Mouse (Mus musculus) midbrain, embryonic 12.5 days (tissue): ENCODE data around the gene Stoml3. TPM values are rescaled to one million over a fixed set of nuclear protein-coding genes. Genes with fewer than 3 reads are reported as not detected.

Experiments used
- ATAC-seq: fragments of 200-750 bp; cut with Nextera tagmentation; 2 replicates; pipeline ENCODE4 v1.8.0; 2017; ENCODE audit warnings: low read depth, moderate TSS enrichment, moderate library complexity; ENCODE audit not compliant: low FRiP score
- H3K27ac ChIP-seq: fragments of 300-500 bp; sonication (generic); replicated peaks from 2 replicates; pipeline ENCODE4 v1.5.1; 2016; ENCODE audit warnings: mild to moderate bottlenecking
- H3K27me3 ChIP-seq: fragments of 300-500 bp; sonication (generic); 2 replicates; pipeline ENCODE4 v1.6.1; 2016; ENCODE audit warnings: mild to moderate bottlenecking
- H3K36me3 ChIP-seq: fragments of 300-500 bp; sonication (generic); 2 replicates; pipeline ENCODE4 v1.6.1; 2016
- H3K4me1 ChIP-seq: fragments of 300-500 bp; sonication (generic); 2 replicates; pipeline ENCODE4 v1.6.1; 2016
- H3K4me2 ChIP-seq: fragments of 300-500 bp; sonication (generic); replicated peaks from 2 replicates; pipeline ENCODE4 v1.6.1; 2016; ENCODE audit warnings: mild to moderate bottlenecking, moderate library complexity
- H3K4me3 ChIP-seq: fragments of 300-500 bp; sonication (generic); 2 replicates; pipeline ENCODE4 v1.5.1; 2016; ENCODE audit warnings: mild to moderate bottlenecking
- H3K9ac ChIP-seq: fragments of 300-500 bp; sonication (generic); replicated peaks from 2 replicates; pipeline ENCODE4 v1.6.1; 2016; ENCODE audit warnings: mild to moderate bottlenecking, moderate library complexity
- H3K9me3 ChIP-seq: fragments of 300-500 bp; sonication (generic); 2 replicates; pipeline ENCODE4 v1.6.1; 2016; ENCODE audit warnings: mild to moderate bottlenecking
- WGBS: fragments of 180-500 bp; shearing (Covaris S2); methylation state at CpG from one replicate; pipeline ENCODE4 v1.1.7; 2016; 5-methylcytosine and 5-hydroxymethylcytosine counted together
- polyA plus RNA-seq: library from polyadenylated mRNA; unstranded; fragments of >200 nt; fragmentation: Nextera tagmentation; extraction: Ambion mirVana; gene quantifications from 2 replicates; pipeline ENCODE4 v1.2.1, GENCODE M21; 2016

The Stoml3 gene
- not detected in 2 replicates for polyA plus RNA-seq

DNA sequence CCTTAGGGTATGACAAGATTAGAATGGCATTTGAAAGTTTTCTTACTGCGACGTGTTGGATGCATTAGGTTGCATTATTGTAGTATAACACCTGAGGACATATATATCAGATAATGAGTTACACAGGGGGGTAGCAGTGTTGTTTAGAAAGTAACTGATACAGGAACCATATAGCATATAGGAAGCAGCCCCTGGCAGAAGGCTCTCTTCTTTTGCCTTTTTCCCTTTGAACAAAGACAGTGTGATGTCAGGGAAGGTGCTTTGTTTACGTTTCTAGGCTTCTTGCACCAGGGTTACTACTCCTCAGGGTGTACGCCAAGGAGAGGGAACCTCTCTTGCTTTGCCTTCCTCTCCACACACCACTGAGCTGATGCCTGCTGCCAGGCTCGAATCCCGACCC is at the start of gene Stoml3:
Gene Stoml3 (plus strand): TSS at position 301 of the 400 bp plus-strand sequence.
- no peak for ATAC-seq
- H3K27ac ChIP-seq, result no peak within 1 kb of the TSS

DNA sequence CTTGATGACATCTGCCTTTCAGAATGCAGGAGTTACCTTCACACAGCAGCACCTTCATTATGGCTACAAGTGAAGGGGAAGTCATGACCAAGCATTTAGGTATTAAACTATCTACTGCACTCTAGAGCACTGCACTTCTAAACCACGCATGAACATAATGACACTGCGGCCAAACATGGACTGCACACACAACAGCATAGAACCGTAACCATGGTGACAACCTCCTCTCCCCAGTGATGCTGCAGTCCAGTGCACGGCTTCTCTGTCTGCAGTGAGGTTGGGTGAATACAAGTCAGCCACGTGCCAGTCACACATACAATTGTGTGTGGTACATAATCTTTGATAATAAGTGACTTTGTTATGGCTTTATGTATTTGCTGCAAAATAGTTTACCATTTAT is 42.9 kb upstream of the Stoml3 start:
- 55% methylated on average over 5 of the region's 5 CpGs for WGBS
- Histone ChIP-seq H3K9ac (no peak overlapping the region), H3K4me2 (no peak overlapping the region), H3K27me3 (no peaks in the 10 kb centered on the region), H3K4me3 (no peak overlapping the region), H3K27ac (no peak overlapping the region), H3K9me3 (no peaks in the 10 kb centered on the region), H3K4me1 (peaks cover 4% of the 10 kb centered on the region; the same call in 1 of the 2 replicates), H3K36me3 (peaks cover 9% of the 10 kb centered on the region; the same call in 1 of the 2 replicates)
- peak; percentile 54; the same call in 1 of the 2 replicates for ATAC-seq

More for the DNA sequence above, at the start of gene Stoml3:
- no peaks in the 10 kb centered on the region for H3K27me3 ChIP-seq
- no peaks in the 10 kb centered on the region for H3K4me1 ChIP-seq
- H3K4me2 ChIP-seq, result no peak within 1 kb of the TSS
- no peak within 1 kb of the TSS for H3K9ac ChIP-seq
- H3K4me3 ChIP-seq, result no peak within 1 kb of the TSS
- no peaks in the 10 kb centered on the region for H3K9me3 ChIP-seq
- WGBS, result 77% methylated on average over 6 of the region's 6 CpGs
- H3K36me3 ChIP-seq, result no peaks in the 10 kb centered on the region

DNA sequence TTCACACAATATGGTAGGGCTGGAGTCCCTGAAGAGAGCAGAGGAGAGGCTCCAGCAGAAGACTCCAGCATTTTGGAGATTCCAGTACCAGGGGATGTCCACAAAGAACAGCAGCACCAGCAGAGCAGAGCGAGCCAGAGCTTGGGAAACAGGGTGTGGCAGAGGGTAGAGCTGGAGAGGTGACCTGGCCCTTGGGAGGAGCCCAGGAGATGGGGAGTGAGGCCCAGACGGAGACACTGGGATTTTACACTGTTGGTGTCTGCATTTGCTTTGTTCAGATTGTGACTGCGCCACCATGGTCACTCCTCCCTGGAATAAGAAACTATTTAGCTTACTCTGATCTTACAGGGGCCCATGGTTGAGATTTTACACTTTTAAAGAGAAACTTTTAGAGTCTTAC is 41.7 kb upstream of the Stoml3 start:
- Histone ChIP-seq H3K27me3 (no peaks in the 10 kb centered on the region), H3K4me3 (no peak overlapping the region), H3K36me3 (peaks cover 22% of the 10 kb centered on the region), H3K4me2 (no peak overlapping the region), H3K27ac (no peak overlapping the region), H3K4me1 (peaks cover 4% of the 10 kb centered on the region; the same call in 1 of the 2 replicates), H3K9me3 (no peaks in the 10 kb centered on the region), H3K9ac (no peak overlapping the region)
- ATAC-seq, result no peak
- 77% methylated on average over 3 of the region's 3 CpGs for WGBS

DNA sequence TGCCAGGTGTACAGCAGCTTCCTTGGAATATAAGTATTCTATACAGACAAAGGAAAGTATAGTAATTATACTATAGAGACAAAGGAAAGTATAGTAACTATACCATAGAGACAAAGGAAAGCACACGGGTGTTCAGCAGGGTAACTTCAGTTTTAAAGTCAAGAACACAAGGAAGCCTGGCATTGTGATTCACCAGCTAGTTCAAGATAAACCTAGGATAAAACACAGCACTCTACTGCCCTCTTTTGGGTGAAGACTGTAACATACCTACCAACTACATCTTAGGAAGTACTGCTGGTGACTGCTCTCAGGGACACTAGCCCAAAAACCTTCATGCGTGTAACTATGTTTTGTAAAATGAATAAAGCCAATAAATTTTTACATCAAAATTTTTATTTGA is 40.2 kb upstream of the Stoml3 start:
- H3K27ac ChIP-seq, result no peak overlapping the region
- no peaks in the 10 kb centered on the region for H3K9me3 ChIP-seq
- ATAC-seq, result peak; percentile 6; the same call in 1 of the 2 replicates
- H3K36me3 ChIP-seq, result peaks cover 36% of the 10 kb centered on the region
- H3K9ac ChIP-seq, result no peak overlapping the region
- H3K4me3 ChIP-seq, result no peak overlapping the region
- H3K27me3 ChIP-seq, result no peaks in the 10 kb centered on the region
- H3K4me2 ChIP-seq, result no peak overlapping the region
- WGBS, result 31% methylated on average over 2 of the region's 2 CpGs
- peaks cover 4% of the 10 kb centered on the region; the same call in 1 of the 2 replicates for H3K4me1 ChIP-seq

DNA sequence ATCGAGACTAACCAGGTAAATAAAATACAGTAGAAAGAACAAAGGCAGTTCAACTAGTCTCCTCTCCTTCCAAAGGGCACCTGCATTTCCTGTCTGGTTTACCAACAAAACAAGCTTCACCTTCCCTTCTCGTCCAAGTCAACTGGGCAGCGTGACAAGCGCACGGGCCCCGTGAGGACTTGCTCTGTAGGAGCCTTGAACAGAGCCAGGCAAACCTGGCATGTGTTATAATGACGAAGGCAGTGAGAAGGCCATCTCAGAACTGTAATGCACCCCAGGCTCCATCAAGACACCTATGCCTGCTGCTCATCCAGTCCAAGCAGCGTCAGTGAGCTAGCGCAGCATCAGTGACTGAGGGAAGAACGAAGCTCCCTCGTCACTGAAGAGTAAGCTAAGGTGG is 37.8 kb upstream of the Stoml3 start:
- ATAC-seq, result no peak
- H3K36me3 ChIP-seq, result peaks cover 60% of the 10 kb centered on the region
- H3K27ac ChIP-seq, result no peak overlapping the region
- no peak overlapping the region for H3K9ac ChIP-seq
- H3K4me1 ChIP-seq, result no peaks in the 10 kb centered on the region
- WGBS, result 94% methylated on average over 11 of the region's 11 CpGs
- H3K4me3 ChIP-seq, result no peak overlapping the region
- no peak overlapping the region for H3K4me2 ChIP-seq
- H3K27me3 ChIP-seq, result no peaks in the 10 kb centered on the region
- no peaks in the 10 kb centered on the region for H3K9me3 ChIP-seq

DNA sequence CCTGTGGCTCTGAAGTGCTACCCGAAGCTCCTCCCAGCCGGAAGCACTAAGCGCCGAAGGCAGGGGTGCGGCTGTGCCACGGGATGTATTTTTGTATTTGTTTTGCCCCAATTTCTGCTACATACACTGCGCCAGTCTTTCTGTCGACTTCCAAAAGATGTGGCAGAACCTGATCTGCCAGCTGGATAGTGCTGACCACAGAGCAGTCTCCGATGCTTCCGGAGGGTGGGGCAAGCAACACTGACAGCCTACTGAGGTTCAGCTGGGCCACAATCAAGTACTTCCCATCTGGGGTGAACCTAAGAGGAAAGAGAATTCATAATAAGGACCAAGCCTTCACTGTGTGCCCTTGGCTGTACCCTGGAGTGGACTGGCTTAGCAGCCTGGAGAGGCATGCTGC is 36.1 kb upstream of the Stoml3 start:
- peaks cover 77% of the 10 kb centered on the region for H3K36me3 ChIP-seq
- ATAC-seq, result no peak
- H3K4me2 ChIP-seq, result no peak overlapping the region
- H3K9ac ChIP-seq, result no peak overlapping the region
- WGBS, result 93% methylated on average over 10 of the region's 10 CpGs
- H3K4me3 ChIP-seq, result no peak overlapping the region
- H3K27ac ChIP-seq, result no peak overlapping the region
- no peaks in the 10 kb centered on the region for H3K9me3 ChIP-seq
- H3K4me1 ChIP-seq, result no peaks in the 10 kb centered on the region
- no peaks in the 10 kb centered on the region for H3K27me3 ChIP-seq

DNA sequence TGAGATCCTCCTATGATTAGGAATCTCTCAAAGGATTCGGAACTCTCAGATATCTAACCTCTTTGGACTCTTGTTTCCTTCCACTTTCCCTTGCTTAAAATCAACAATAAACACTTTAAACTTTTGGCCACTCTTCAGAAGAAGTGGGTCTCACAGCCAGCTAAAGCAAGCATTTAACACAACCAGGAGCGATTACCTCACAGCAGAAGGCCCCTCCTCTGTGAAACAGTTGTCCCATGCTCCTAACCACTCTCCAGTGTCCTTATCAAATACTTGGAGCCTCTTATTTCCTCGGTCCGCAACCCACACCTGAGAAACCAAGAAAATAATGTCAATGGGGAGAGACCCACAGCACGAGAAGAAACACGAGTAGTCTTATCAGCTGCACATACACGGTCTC is 35.1 kb upstream of the Stoml3 start:
- H3K9me3 ChIP-seq, result no peaks in the 10 kb centered on the region
- H3K4me1 ChIP-seq, result no peaks in the 10 kb centered on the region
- H3K9ac ChIP-seq, result no peak overlapping the region
- peaks cover 86% of the 10 kb centered on the region for H3K36me3 ChIP-seq
- ATAC-seq, result no peak
- H3K4me3 ChIP-seq, result no peak overlapping the region
- no peak overlapping the region for H3K4me2 ChIP-seq
- WGBS, result 96% methylated on average over 7 of the region's 7 CpGs
- no peak overlapping the region for H3K27ac ChIP-seq
- no peaks in the 10 kb centered on the region for H3K27me3 ChIP-seq

DNA sequence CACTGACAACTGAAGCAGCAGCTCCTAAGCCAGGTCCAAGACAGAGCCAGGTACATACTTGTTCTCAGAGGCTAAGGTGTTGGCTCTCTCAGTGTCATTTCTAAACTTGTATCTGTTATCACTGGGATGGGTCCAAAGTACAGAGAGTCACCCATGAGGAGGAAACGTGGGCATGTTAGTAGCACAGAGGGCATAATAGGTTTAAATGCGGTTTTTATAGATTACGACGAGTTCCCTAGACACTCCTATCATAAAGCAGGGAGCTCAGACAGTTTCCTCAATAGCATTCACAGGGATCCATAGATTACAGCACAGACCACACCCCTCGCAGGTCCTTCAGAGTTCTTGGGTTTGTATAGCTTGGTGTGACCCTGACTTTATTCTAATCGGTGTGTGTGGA is 34.4 kb upstream of the Stoml3 start:
- Histone ChIP-seq H3K4me1 (no peaks in the 10 kb centered on the region), H3K36me3 (peaks cover 92% of the 10 kb centered on the region), H3K27me3 (no peaks in the 10 kb centered on the region), H3K9ac (no peak overlapping the region), H3K4me3 (no peak overlapping the region), H3K27ac (no peak overlapping the region), H3K9me3 (no peaks in the 10 kb centered on the region), H3K4me2 (no peak overlapping the region)
- no peak for ATAC-seq
- WGBS, result 96% methylated on average over 6 of the region's 6 CpGs

DNA sequence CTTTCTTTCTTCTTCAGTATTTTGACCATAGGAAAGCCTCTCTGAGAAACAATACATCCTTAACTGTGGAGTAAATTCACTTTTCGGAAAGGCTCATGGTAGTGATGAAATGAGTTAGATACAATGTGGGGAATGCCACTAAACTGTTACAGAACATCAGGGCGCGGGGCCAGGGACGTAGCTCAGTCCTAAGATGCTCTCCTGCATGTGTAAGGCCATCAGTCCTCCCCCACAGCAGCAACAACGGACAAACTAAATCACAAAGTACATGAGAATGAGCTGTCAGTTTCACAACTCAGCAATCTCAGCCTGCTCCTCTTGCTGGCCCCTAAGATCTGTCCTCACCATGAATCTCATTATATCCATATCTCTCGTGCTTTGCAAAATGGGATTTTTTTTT is 33.9 kb upstream of the Stoml3 start:
- WGBS, result 87% methylated on average over 6 of the region's 6 CpGs
- ATAC-seq, result no peak

DNA sequence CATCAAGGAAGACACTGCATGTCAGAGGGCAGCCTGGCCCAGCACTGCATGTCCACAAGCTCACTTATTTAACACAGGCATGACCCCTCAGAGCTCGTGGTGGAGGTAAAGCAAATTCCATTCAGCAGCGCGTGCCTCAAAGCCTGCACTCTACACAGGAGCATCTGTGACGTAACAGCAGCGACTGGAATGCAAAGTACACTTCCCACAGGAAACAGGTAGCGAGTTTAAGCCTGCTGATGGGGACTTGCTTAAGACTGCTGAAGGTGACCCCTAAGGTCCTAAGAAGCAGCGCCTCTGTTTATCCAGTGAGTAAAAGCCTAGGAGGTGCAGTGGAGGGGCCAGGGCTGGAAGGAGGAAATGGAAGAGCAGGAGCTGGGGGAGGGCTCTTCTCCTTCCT is 33.5 kb upstream of the Stoml3 start:
- H3K9ac ChIP-seq, result no peak overlapping the region
- H3K9me3 ChIP-seq, result no peaks in the 10 kb centered on the region
- WGBS, result 79% methylated on average over 7 of the region's 7 CpGs
- H3K27ac ChIP-seq, result no peak overlapping the region
- peaks cover 95% of the 10 kb centered on the region for H3K36me3 ChIP-seq
- no peak overlapping the region for H3K4me2 ChIP-seq
- no peak for ATAC-seq
- H3K27me3 ChIP-seq, result no peaks in the 10 kb centered on the region
- H3K4me3 ChIP-seq, result no peak overlapping the region
- H3K4me1 ChIP-seq, result no peaks in the 10 kb centered on the region

More for the DNA sequence above, 33.9 kb upstream of the Stoml3 start:
- Histone ChIP-seq H3K4me2 (no peak overlapping the region), H3K36me3 (peaks cover 95% of the 10 kb centered on the region), H3K9me3 (no peaks in the 10 kb centered on the region), H3K4me1 (no peaks in the 10 kb centered on the region), H3K27me3 (no peaks in the 10 kb centered on the region), H3K27ac (no peak overlapping the region), H3K4me3 (no peak overlapping the region), H3K9ac (no peak overlapping the region)

DNA sequence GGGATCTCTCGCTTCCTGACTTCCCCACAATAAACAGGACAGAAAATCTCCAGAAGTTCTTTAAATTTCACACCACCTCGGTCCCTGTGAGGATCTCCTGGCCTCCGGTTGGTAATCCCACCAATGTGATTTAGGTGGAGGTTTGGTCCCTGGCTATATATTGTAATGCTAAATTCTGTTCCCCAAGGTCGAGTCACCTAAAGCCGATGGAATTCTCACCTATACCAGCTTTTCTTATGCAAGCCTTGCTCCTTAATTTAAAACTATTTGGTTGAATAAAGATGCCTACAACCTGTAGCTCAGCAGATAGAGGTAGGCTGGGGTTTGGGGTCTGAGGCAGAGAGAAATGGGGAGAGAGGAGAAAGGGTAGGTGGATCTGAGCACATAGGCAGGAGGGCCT is 30.7 kb upstream of the Stoml3 start:
- ATAC-seq, result no peak

DNA sequence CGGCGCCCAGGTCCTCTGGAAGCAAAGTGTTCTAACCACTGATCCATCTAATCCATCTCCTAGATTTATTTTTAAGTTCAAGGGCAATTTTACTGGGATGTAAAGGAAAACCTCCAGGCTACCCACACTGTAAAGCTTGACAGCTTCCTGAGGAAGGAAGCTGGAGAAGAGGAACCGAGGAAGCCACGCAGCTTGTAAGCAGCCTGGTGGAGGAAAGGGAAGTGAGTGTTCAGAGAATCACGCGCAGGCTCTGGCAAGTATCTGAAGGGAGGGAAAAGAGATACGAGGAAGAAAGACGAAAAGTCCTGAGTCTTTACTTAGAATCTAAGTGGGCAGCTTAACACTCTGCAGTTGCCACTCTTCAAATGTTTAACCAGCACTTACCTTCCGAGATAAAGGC is 28.3 kb upstream of the Stoml3 start:
- WGBS, result 86% methylated on average over 9 of the region's 9 CpGs
- peaks cover 53% of the 10 kb centered on the region for H3K36me3 ChIP-seq
- no peak overlapping the region for H3K27ac ChIP-seq
- H3K4me2 ChIP-seq, result no peak overlapping the region
- no peak overlapping the region for H3K9ac ChIP-seq
- H3K9me3 ChIP-seq, result no peaks in the 10 kb centered on the region
- H3K27me3 ChIP-seq, result no peaks in the 10 kb centered on the region
- H3K4me3 ChIP-seq, result no peak overlapping the region
- no peak for ATAC-seq
- H3K4me1 ChIP-seq, result peaks cover 10% of the 10 kb centered on the region

More for the DNA sequence above, 30.7 kb upstream of the Stoml3 start:
- Histone ChIP-seq H3K9ac (no peak overlapping the region), H3K9me3 (no peaks in the 10 kb centered on the region), H3K36me3 (peaks cover 76% of the 10 kb centered on the region), H3K27ac (no peak overlapping the region), H3K4me1 (peaks cover 10% of the 10 kb centered on the region), H3K4me2 (no peak overlapping the region), H3K4me3 (no peak overlapping the region), H3K27me3 (no peaks in the 10 kb centered on the region)
- WGBS, result 83% methylated on average over 5 of the region's 5 CpGs

DNA sequence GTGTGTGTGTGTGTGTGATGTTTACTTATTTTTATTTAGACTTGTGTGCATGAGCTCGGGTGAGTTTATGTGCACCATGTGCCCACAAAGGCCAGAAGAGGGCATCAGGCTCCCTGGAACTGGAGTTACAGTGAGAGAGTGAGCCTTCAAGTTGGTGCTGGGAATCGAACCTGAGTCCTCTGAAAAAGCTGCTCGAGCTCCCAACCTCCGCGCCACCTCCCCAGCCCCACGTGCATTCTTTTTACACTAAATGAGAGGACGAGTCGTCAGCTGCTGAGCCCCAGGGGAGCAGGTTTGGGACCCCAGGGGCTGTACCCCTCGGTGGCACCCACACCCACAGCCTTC is 25.8 kb upstream of the Stoml3 start:
- H3K4me1 ChIP-seq, result peaks cover 32% of the 10 kb centered on the region
- peak overlapping the region; percentile 89 for H3K9ac ChIP-seq
- H3K9me3 ChIP-seq, result no peaks in the 10 kb centered on the region
- H3K4me2 ChIP-seq, result peak overlapping the region; percentile 79
- H3K4me3 ChIP-seq, result peak overlapping the region; percentile 92
- peak overlapping the region; percentile 88 for H3K27ac ChIP-seq
- H3K36me3 ChIP-seq, result peaks cover 28% of the 10 kb centered on the region; the same call in 1 of the 2 replicates
- WGBS, result 6% methylated on average over 9 of the region's 9 CpGs
- H3K27me3 ChIP-seq, result no peaks in the 10 kb centered on the region
- ATAC-seq, result peak; percentile 0; the same call in 1 of the 2 replicates
